Comparison of ENCODE assay signal across 9 mouse cellular contexts in genomic region chrX:85049593-85049992, GRCm38 (mm10).
DNase-seq lines count a peak whose midpoint lies in the region; ATAC-seq lines count a peak whose summit lies in the region.
"Had no signal": no experiment of that assay in that cellular context is flagged by ENCODE, and none has a peak within 500 bp of the region (broad histone marks: within the 10 kb centered on the region; RNA-seq: fewer than 3 reads in every experiment).

No protein-coding gene starts in this region.

- no peaks in the 10 kb centered on the region for H3K9me3 ChIP-seq in heart, embryonic 11.5 days (replicated peaks; ENCODE audit: control insufficient read depth, low read length)
- no peaks in the 10 kb centered on the region for H3K9me3 ChIP-seq in limb, embryonic 13.5 days
- no peaks in the 10 kb centered on the region for H3K9me3 ChIP-seq in neural tube, embryonic 15.5 days (replicated peaks)
- H3K9me3 ChIP-seq: megakaryocyte, embryonic 14.5 days had no signal

- ATAC-seq in heart, embryonic 11.5 days (replicated peaks; ENCODE audit: insufficient number of reproducible peaks, low FRiP score, low TSS enrichment): no peak
- ATAC-seq in limb, embryonic 13.5 days (ENCODE audit: low FRiP score, low read depth): no peak
- ATAC-seq in neural tube, embryonic 15.5 days (ENCODE audit: low FRiP score): no peak

- no peaks in the 10 kb centered on the region for H3K36me3 ChIP-seq in heart, embryonic 11.5 days (ENCODE audit: control insufficient read depth, insufficient read depth, low read length)
- no peaks in the 10 kb centered on the region for H3K36me3 ChIP-seq in limb, embryonic 13.5 days
- H3K36me3 ChIP-seq in neural tube, embryonic 15.5 days: no peaks in the 10 kb centered on the region

- H3K9ac ChIP-seq in heart, embryonic 11.5 days (ENCODE audit: low read depth, low read length): no peak overlapping the region
- H3K9ac ChIP-seq in limb, embryonic 13.5 days: no peak overlapping the region
- no peak overlapping the region for H3K9ac ChIP-seq in neural tube, embryonic 15.5 days (replicated peaks)

- no peak overlapping the region for H3K27ac ChIP-seq in heart, embryonic 11.5 days (ENCODE audit: low read depth, low read length)
- H3K27ac ChIP-seq in limb, embryonic 13.5 days: no peak overlapping the region
- no peak overlapping the region for H3K27ac ChIP-seq in neural tube, embryonic 15.5 days (replicated peaks)

- WGBS in heart, embryonic 11.5 days (ENCODE audit: insufficient replicate concordance): 50% methylated on average over 3 of the region's 3 CpGs
- 64% methylated on average over 3 of the region's 3 CpGs for WGBS in limb, embryonic 13.5 days
- WGBS in neural tube, embryonic 15.5 days: 45% methylated on average over 3 of the region's 3 CpGs

- H3K4me2 ChIP-seq in heart, embryonic 11.5 days: peak overlapping the region; percentile 67
- peak overlapping the region; percentile 67 for H3K4me2 ChIP-seq in limb, embryonic 13.5 days (replicated peaks)
- H3K4me2 ChIP-seq in neural tube, embryonic 15.5 days: peak overlapping the region; percentile 66

- H3K4me3 ChIP-seq in heart, embryonic 11.5 days (ENCODE audit: low read depth, low read length): no peak overlapping the region
- peak overlapping the region; percentile 56 for H3K4me3 ChIP-seq in limb, embryonic 13.5 days
- H3K4me3 ChIP-seq in neural tube, embryonic 15.5 days (replicated peaks): peak overlapping the region; percentile 53

- DNase-seq in heart, adult 18-20 months: peak; percentile 8 to 16
- DNase-seq in heart, adult 11 months: no peak
- DNase-seq in frontal cortex, postnatal 36 days (ENCODE audit: low spot score in 2 of 2): no peak
- no peak for DNase-seq in gastrocnemius, adult 18-20 months (ENCODE audit: low spot score)
- no peak for DNase-seq in left cerebral cortex, adult 18-20 months (ENCODE audit: low spot score in 2 of 2)

- no peaks in the 10 kb centered on the region for H3K4me1 ChIP-seq in heart, embryonic 11.5 days (ENCODE audit: control insufficient read depth, insufficient read depth, low read length)
- H3K4me1 ChIP-seq in limb, embryonic 13.5 days: no peaks in the 10 kb centered on the region
- H3K4me1 ChIP-seq in neural tube, embryonic 15.5 days: no peaks in the 10 kb centered on the region
- H3K4me1 ChIP-seq: megakaryocyte, embryonic 14.5 days had no signal

- no peaks in the 10 kb centered on the region for H3K27me3 ChIP-seq in heart, embryonic 11.5 days (ENCODE audit: control insufficient read depth, insufficient read depth, low read length)
- peaks cover 7% of the 10 kb centered on the region; the same call in 1 of the 2 replicates for H3K27me3 ChIP-seq in limb, embryonic 13.5 days
- no peaks in the 10 kb centered on the region for H3K27me3 ChIP-seq in neural tube, embryonic 15.5 days (replicated peaks)

Comparison
In these comparisons a context has a peak if more than half of its experiments do, and no peak if none do; other contexts are left out.
1. DNase-seq: peak in heart, adult 18-20 months (2 of 2); none in heart, adult 11 months (single experiment), frontal cortex, postnatal 36 days (0 of 2), gastrocnemius, adult 18-20 months (single experiment) and left cerebral cortex, adult 18-20 months (0 of 2).
2. Peak in every context shown above with its lines, with median percentiles within 50 percentile points of each other: H3K4me2 ChIP-seq.